Mouse (Mus musculus) urinary bladder, postnatal 36 days (tissue): ENCODE measurements at regions not wholly inside any gene's neighbourhood (a gene's known extent, or its start where the extent isn't known, plus 50 kb on each side); places are given as distances from the start of the nearest gene placed in this dataset.

Experiments used
- DNase-seq, 2 experiments: peaks; one replicate each; pipeline ENCODE4 v3.0.0; 2022; ENCODE audit warnings: low spot score in 2 of 2, mixed read lengths in 1 of 2

GRCm38 (mm10) chr1:193788496-193788895, 418.4 kb upstream of the Camk1g start:
- no peak for DNase-seq

- DNase-seq, result no peak
These were observed 417.3 kb upstream of the Camk1g start for GRCm38 (mm10) chr1:193787417-193787816.

- no peak for DNase-seq
These were observed 414.9 kb upstream of the Camk1g start for GRCm38 (mm10) chr1:193784966-193785365.

GRCm38 (mm10) chr1:193784526-193784925, 414.4 kb upstream of the Camk1g start:
- no peak for DNase-seq

DNA sequence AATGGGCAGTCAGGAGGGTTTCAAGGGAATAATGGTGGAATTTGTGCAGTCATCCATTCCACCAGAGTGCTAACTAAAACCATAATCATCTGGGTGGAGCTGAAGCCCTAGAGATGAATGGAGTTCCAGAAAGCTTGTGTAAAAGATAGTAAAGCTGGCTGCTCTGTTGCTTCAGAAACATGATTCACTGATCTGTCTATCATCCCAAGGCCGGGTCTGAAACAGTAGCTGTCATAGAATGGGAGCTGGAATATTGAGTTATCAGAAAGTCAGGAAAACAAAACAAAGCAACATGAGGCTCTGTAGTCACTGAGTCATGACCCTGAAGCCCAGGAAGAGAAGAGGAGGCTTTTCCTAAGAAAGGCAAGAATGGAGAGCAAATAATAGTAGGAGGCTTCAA, 408.1 kb upstream of the Camk1g start:
- DNase-seq, result no peak

DNA sequence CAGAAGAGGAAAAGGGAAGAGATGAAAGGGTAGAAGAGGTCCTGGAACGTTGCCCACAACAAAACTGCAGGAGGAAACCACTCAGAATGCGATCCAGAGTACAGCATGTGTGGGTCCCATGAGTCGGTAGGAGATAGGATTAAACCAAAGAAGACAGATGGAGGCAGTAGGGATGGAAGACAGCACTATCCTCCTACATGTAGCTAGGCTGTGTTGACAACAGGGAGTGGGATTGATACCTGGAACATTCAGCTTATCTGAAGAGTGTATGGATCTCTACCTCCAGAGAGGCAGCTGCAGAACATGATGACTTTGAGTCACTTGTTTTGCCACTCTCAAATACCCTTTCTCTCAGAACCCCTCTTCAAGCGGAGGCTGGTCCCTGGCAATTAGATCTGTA, 399.4 kb upstream of the Camk1g start:
- DNase-seq, result no peak

DNA sequence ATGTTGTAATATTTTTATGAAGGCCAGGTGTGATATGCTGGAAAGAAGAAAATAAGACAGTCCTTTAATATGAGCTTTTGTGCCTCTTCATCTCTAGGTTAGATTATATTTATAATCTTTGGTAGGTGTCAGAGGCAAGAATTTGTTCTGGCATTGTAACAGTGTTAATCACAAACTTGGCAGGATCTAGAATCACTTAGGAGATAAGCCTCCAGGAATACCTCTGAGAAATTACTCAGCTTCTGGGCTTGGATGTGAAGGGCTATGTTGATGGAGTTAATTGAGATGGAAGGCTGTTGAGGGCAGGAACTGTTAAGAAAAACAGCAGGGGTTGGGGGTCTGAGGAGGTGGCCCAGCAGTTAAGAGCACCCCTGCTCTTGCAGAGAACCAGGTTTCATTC, 394.0 kb upstream of the Camk1g start:
- no peak for DNase-seq

- no peak for DNase-seq
These were observed 381.7 kb upstream of the Camk1g start for GRCm38 (mm10) chr1:193751819-193752251.

DNA sequence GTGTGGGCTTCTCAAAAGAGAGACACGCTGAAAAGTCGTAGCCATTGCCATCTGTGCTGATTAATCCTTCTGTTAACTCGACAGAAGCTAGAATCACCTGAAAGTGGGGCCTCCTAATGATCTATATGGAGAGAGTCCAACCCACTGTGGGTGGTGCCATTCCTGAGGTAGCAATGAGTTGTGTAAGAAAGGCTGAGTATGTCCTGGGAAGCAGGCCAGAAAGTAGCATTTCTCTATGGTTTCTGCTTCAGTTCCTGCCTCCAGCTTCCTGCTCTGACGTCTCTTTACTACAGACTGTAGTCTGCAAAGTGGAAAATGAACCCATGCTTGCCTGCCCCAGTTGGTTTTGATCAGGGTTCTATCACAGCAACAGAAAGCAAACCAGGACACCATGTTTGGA, 380.8 kb upstream of the Camk1g start:
- DNase-seq, result no peak

DNA sequence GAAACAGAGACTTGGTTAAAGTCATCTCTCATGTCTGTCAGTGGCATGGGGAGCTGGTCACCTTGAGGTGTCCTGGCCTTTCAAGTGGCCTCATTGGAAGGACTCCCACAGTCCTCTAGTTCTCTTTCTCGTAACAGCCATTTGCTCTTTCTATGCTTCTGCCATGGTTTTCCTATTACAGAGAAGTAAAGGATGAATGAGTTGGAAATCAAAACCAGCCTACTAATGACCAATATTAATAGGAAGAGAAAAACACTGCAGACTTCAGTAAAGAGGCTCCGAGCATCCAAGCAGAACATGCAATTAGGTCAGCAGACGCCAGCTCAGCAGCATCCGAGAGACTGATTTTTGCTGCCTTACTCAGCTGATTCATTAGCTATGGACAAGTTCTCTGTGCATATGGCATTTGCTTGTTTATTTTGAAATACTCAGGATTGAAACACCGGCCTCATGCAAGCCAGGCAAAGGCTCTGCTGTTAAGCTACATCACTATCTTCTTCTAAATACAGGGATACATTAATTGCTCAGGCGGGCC, 377.4 kb upstream of the Camk1g start:
- DNase-seq, result no peak

- DNase-seq, result no peak
These were observed 372.6 kb upstream of the Camk1g start for GRCm38 (mm10) chr1:193742688-193743087.

DNA sequence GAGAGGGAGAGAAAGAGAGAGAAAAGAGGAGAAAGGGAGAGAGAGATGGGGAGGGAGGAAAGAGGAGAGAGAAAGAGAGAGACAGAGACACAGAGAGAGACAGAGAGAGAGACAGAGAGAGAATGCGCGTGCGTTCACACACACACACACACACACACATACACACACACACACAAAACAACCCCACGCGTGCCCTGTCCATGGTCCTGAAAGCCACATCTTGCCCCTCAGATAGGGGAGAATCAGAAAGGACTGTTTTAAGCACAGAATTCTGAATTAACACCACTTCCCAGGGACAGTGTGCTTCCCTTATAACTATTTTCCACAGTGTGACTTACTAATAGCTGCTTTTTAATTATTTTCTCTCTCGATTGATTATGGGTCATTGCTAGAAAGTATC, 368.7 kb upstream of the Camk1g start:
- no peak for DNase-seq

- no peak for DNase-seq
These were observed 365.9 kb upstream of the Camk1g start for GRCm38 (mm10) chr1:193735949-193736518.

- no peak for DNase-seq
These were observed 364.1 kb upstream of the Camk1g start for GRCm38 (mm10) chr1:193734014-193734763.

- no peak for DNase-seq
These were observed 363.3 kb upstream of the Camk1g start for GRCm38 (mm10) chr1:193733402-193733801.

DNA sequence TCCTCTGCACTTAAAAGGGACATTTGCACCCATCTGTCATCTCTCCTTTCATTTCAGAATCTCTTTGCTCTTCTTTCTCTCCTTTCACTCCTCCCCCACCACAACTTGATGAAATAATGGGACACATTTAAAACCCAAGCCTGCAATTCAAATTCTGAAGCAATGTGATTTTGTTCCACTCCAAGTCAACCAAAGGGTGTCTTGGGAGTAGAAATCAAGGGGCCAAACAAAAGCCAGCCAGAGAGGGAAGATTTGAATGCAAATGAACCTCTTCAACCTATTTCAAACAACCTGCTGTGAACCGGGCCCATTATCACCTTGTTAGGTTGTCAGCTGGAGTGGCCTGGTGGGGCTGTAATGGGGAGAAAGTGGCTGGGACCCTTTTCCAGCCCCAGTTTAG, 362.0 kb upstream of the Camk1g start:
- DNase-seq, result no peak

GRCm38 (mm10) chr1:193721850-193722249, 351.8 kb upstream of the Camk1g start:
- DNase-seq, result no peak

- no peak for DNase-seq
These were observed 350.3 kb upstream of the Camk1g start for GRCm38 (mm10) chr1:193720420-193720851.

GRCm38 (mm10) chr1:193715328-193715727, 345.2 kb upstream of the Camk1g start:
- DNase-seq, result no peak

DNA sequence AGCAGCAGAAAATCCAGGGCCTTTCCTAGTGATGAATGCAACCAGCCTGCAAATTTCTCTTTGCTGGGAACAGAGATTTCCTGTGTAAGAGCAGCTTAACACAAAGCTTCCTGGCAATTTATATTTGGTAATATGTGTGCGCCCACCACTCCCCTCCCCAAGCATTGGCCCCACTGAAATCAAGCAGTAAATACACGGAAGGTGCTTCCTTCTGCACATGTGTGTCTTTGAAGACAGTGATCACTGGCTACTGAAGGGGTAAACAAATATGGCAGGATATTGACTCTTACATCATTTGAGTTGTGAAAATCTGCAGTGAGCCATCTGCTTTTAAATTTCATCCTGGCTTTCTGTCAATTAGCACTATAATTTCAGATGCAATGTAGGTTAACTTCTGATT, 344.5 kb upstream of the Camk1g start:
- DNase-seq, result no peak

DNA sequence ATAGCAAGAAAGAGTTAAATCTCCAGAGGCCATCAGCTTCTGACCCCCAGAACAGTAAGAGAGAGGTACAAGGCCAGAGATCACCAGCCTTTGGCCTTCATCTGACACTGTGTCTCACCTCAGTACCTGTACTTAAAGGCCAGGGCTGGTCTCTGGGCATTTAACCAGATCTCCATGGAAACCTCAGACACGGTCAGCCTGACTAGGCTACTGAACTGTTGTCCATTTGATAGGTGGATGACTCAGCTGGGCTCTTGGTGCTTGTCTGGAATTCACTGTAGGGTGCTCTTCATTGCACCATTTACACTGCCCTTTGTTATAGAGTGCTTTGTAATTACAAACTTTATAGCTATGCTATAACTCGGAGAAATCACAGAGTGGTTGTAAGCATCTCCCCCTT, 335.1 kb upstream of the Camk1g start:
- no peak for DNase-seq

DNA sequence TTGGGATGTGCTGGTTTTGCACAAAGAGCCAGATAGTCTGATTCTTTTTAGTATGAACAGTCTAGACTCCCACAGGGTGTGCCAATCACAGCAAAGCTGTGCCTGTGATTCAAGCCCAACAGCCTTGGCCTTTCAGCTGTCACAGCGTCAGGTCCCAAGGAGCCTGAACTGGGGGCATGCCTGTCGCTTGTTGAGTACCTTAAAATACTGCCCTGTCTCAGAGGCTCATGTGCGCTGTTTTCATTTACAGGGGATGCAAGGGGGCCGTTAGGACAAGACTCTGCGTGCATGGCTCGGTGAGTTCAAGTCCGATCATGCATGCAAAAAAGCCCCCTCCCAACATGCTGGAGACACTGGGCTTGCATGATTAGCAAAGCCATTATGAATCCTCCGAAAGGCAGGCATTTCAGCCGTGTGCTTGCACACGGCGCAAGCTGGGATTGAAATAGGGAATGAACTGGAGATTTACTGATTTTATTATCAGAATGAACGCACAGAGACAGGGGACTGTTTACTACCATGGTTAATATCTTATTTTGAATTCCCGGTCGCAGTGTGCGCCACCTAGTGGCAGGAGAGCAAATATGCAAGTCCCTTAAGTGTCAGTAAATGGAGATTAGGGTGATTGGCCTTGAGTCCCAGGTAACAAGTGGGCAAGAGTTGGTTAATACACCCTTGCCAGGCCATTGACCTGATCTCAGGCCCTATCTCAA, 332.8 kb upstream of the Camk1g start:
- peak; percentile 14 to 17 for DNase-seq

- no peak for DNase-seq
These were observed 330.1 kb upstream of the Camk1g start for GRCm38 (mm10) chr1:193700217-193700616.
